Mouse (Mus musculus) urinary bladder, postnatal 0 days (tissue): ENCODE results near the gene Sav1. TPM values are rescaled to one million over a fixed set of nuclear protein-coding genes. Genes with fewer than 3 reads are reported as not detected.

Source experiments
- polyA plus RNA-seq: library from polyadenylated mRNA; unstranded; fragments of >200 nt; fragmentation: Nextera tagmentation; extraction: Ambion mirVana; gene quantifications from 2 replicates; pipeline ENCODE4 v1.2.1, GENCODE M21; 2015

Gene Sav1
- 5.1 and 5.2 TPM in 2 replicates for polyA plus RNA-seq

DNA sequence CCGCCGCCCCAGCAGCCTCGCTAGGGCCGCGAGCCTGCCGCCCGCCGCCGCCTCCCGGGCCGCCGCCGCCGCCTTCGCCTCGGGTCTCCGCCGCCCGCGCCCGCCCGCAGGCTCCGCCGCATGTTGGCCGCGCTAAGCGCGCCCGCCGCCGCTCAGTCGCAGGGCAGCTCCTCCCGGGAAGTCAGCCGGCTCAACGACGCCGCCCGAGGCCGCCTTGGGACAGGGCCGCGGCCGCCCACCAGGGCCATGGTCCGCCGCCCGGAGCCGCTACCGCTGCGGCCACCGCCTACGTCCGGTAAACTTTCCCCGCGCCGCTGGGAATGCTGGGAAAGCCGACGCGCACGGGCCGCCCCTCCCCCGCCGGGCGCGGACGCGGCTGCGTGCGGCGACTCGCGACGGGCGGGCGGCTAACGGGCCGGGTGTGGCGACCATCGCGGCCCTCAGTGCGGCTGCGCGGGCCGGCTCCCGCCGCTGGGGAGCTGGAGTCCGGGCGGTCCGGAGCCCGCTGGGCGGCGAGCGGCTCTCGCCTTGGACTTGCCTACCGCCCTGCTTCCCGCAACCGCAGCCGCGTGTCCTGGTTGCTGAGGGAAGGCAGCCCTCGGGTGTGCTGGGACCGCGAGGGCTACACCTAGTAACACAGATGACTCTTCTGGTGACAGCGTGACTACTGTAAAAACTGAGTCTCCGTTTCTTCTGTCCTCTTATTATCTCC, at the start of gene Sav1:
Gene Sav1 (minus strand): TSS at position 217 of the 712 bp plus-strand sequence.

Other genes with a start within 250 kb of the Sav1 start
- gene Cdkl1, start 195.7 kb downstream of the Sav1 start, polyA plus RNA-seq = 6.3 and 8.5 TPM in 2 replicates
- gene Atl1, start 94.4 kb downstream of the Sav1 start, polyA plus RNA-seq = 3.9 and 6.8 TPM in 2 replicates
- gene Map4k5, start 93.8 kb downstream of the Sav1 start, polyA plus RNA-seq = 20.9 and 23.9 TPM in 2 replicates
- 6.9 and 8.1 TPM in 2 replicates for gene Nin, start 126.7 kb upstream of the Sav1 start, polyA plus RNA-seq
- gene Abhd12b, start 167.1 kb upstream of the Sav1 start, polyA plus RNA-seq = not detected in 2 replicates
- 40.9 and 43.6 TPM in 2 replicates for gene Pygl, start 244.5 kb upstream of the Sav1 start, polyA plus RNA-seq